Mouse (Mus musculus): ENCODE measurements at regions not wholly inside any gene's neighbourhood (a gene's known extent, or its start where the extent isn't known, plus 50 kb on each side); places are given as distances from the start of the nearest gene placed in this dataset.

GRCm38 (mm10) chr4:31468306-31468705 lies 495.6 kb upstream of the Map3k7 start:
- WGBS = 80% methylated on average over 9 of the region's 9 CpGs
- Histone ChIP-seq H3K27ac (replicated peaks; ENCODE audit: low read depth, low read length) (no peak overlapping the region), H3K4me3 (replicated peaks; ENCODE audit: low read depth, low read length) (no peak overlapping the region), H3K4me1 (ENCODE audit: control insufficient read depth, insufficient read depth, low read length) (no peaks in the 10 kb centered on the region), H3K36me3 (ENCODE audit: control insufficient read depth, insufficient read depth, low read length) (no peaks in the 10 kb centered on the region), H3K4me2 (ENCODE audit: low read length) (no peak overlapping the region), H3K9me3 (ENCODE audit: control insufficient read depth, low read length) (no peaks in the 10 kb centered on the region), H3K9ac (replicated peaks; ENCODE audit: low read length) (no peak overlapping the region), H3K27me3 (ENCODE audit: control insufficient read depth, insufficient read depth, low read length) (no peaks in the 10 kb centered on the region)
- ATAC-seq (ENCODE audit: low FRiP score, low TSS enrichment) (no peak), DNase-seq (no peak)

- DNase-seq (no peak), ATAC-seq (ENCODE audit: low FRiP score, low TSS enrichment) (no peak)
- Histone ChIP-seq H3K4me2 (ENCODE audit: low read length) (no peak overlapping the region), H3K9ac (replicated peaks; ENCODE audit: low read length) (no peak overlapping the region), H3K4me3 (replicated peaks; ENCODE audit: low read depth, low read length) (no peak overlapping the region), H3K9me3 (ENCODE audit: control insufficient read depth, low read length) (no peaks in the 10 kb centered on the region), H3K27me3 (ENCODE audit: control insufficient read depth, insufficient read depth, low read length) (no peaks in the 10 kb centered on the region), H3K4me1 (ENCODE audit: control insufficient read depth, insufficient read depth, low read length) (no peaks in the 10 kb centered on the region), H3K27ac (replicated peaks; ENCODE audit: low read depth, low read length) (no peak overlapping the region), H3K36me3 (ENCODE audit: control insufficient read depth, insufficient read depth, low read length) (no peaks in the 10 kb centered on the region)
- WGBS = 87% methylated on average over 4 of the region's 4 CpGs
Measured at GRCm38 (mm10) chr4:31469803-31470202, 494.1 kb upstream of the Map3k7 start.

DNA sequence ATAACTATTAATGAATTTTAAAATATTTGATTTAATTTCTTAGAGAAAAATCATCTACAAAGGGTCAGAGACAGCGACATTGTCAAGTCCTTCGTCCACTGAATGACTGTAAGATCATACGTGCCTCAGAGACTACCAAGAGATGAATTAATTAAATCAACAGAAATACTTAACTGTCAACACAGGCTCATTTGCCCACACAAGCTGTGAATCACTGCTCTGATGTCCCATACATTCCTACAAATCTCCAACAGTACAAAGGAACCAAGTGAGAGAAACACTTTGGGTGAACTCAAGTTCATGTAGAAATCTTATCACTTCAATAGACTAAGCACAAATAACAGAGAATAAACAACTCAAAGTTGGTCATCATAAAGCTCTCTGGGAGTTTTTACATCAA lies 471.4 kb upstream of the Map3k7 start:
- WGBS = 76% methylated on average over 3 of the region's 3 CpGs
- no peaks in the 10 kb centered on the region for H3K4me1 ChIP-seq (ENCODE audit: control insufficient read depth, insufficient read depth, low read length)
- H3K36me3 ChIP-seq (ENCODE audit: control insufficient read depth, insufficient read depth, low read length) = no peaks in the 10 kb centered on the region
- no peak overlapping the region for H3K27ac ChIP-seq (replicated peaks; ENCODE audit: low read depth, low read length)
- no peak overlapping the region for H3K4me3 ChIP-seq (replicated peaks; ENCODE audit: low read depth, low read length)
- no peak for DNase-seq
- no peak for ATAC-seq (ENCODE audit: low FRiP score, low TSS enrichment)
- H3K9me3 ChIP-seq (ENCODE audit: control insufficient read depth, low read length) = no peaks in the 10 kb centered on the region
- H3K9ac ChIP-seq (replicated peaks; ENCODE audit: low read length) = no peak overlapping the region
- H3K27me3 ChIP-seq (ENCODE audit: control insufficient read depth, insufficient read depth, low read length) = no peaks in the 10 kb centered on the region
- H3K4me2 ChIP-seq (ENCODE audit: low read length) = no peak overlapping the region

- Histone ChIP-seq H3K9ac (replicated peaks; ENCODE audit: low read length) (no peak overlapping the region), H3K4me1 (ENCODE audit: control insufficient read depth, insufficient read depth, low read length) (no peaks in the 10 kb centered on the region), H3K4me3 (replicated peaks; ENCODE audit: low read depth, low read length) (no peak overlapping the region), H3K4me2 (ENCODE audit: low read length) (no peak overlapping the region), H3K27ac (replicated peaks; ENCODE audit: low read depth, low read length) (no peak overlapping the region), H3K27me3 (ENCODE audit: control insufficient read depth, insufficient read depth, low read length) (no peaks in the 10 kb centered on the region), H3K36me3 (ENCODE audit: control insufficient read depth, insufficient read depth, low read length) (no peaks in the 10 kb centered on the region), H3K9me3 (ENCODE audit: control insufficient read depth, low read length) (no peaks in the 10 kb centered on the region)
- ATAC-seq (ENCODE audit: low FRiP score, low TSS enrichment) = no peak
- 67% methylated on average over 3 of the region's 3 CpGs for WGBS
- DNase-seq = peak; percentile 8
Measured at GRCm38 (mm10) chr4:31493087-31493511, 470.8 kb upstream of the Map3k7 start.

DNA sequence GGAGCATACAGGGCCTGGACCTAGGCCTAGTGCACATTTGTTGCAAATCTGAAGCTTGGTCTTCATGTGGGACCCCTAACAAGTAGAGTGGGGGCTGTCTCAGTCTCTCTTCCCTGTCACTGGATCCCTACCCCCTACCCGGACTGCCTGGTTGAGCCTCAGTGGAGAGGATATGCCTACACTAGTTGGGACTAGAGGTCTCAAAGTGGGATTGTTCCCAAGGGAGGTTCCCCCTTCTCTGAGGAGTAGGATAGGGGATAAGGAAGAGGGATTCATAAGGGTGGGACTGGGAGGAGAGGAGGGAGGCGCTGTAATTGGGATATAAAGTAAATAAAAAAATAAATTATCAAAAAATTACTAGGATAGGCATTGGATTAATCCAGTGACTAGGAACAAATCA lies 464.0 kb upstream of the Map3k7 start:
- Histone ChIP-seq H3K4me2 (ENCODE audit: low read length) (no peak overlapping the region), H3K36me3 (ENCODE audit: control insufficient read depth, insufficient read depth, low read length) (no peaks in the 10 kb centered on the region), H3K27ac (replicated peaks; ENCODE audit: low read depth, low read length) (no peak overlapping the region), H3K27me3 (ENCODE audit: control insufficient read depth, insufficient read depth, low read length) (no peaks in the 10 kb centered on the region), H3K9me3 (ENCODE audit: control insufficient read depth, low read length) (no peaks in the 10 kb centered on the region), H3K9ac (replicated peaks; ENCODE audit: low read length) (no peak overlapping the region), H3K4me1 (ENCODE audit: control insufficient read depth, insufficient read depth, low read length) (no peaks in the 10 kb centered on the region), H3K4me3 (replicated peaks; ENCODE audit: low read depth, low read length) (no peak overlapping the region)
- DNase-seq (no peak), ATAC-seq (ENCODE audit: low FRiP score, low TSS enrichment) (no peak)
- 98% methylated on average over 2 of the region's 2 CpGs for WGBS

DNA sequence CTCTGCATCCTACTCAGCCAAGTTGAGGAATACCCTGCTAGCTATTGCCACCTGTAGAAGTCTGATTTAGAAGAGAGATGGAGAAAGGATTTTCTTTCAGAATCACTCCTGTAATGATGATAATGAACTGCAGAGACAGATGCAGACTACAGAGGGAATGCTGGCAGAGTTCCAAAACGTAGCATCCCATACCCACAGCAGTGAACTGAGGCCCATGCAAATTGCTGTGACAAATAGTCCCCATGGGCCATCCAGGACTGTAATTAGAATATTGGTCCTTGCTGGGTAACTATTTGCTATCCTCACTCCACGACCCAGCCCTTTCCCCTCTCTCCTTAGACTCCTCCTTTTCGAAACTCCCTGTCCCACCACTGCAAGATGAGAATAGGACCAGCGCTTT lies 463.5 kb upstream of the Map3k7 start:
- DNase-seq = peak; percentile 63
- no peaks in the 10 kb centered on the region for H3K4me1 ChIP-seq (ENCODE audit: control insufficient read depth, insufficient read depth, low read length)
- no peak overlapping the region for H3K27ac ChIP-seq (replicated peaks; ENCODE audit: low read depth, low read length)
- no peak for ATAC-seq (ENCODE audit: low FRiP score, low TSS enrichment)
- H3K4me3 ChIP-seq (replicated peaks; ENCODE audit: low read depth, low read length) = no peak overlapping the region
- no peaks in the 10 kb centered on the region for H3K36me3 ChIP-seq (ENCODE audit: control insufficient read depth, insufficient read depth, low read length)
- 65% methylated on average over 4 of the region's 4 CpGs for WGBS
- no peak overlapping the region for H3K4me2 ChIP-seq (ENCODE audit: low read length)
- H3K9me3 ChIP-seq (ENCODE audit: control insufficient read depth, low read length) = no peaks in the 10 kb centered on the region
- H3K27me3 ChIP-seq (ENCODE audit: control insufficient read depth, insufficient read depth, low read length) = no peaks in the 10 kb centered on the region
- H3K9ac ChIP-seq (replicated peaks; ENCODE audit: low read length) = no peak overlapping the region

DNA sequence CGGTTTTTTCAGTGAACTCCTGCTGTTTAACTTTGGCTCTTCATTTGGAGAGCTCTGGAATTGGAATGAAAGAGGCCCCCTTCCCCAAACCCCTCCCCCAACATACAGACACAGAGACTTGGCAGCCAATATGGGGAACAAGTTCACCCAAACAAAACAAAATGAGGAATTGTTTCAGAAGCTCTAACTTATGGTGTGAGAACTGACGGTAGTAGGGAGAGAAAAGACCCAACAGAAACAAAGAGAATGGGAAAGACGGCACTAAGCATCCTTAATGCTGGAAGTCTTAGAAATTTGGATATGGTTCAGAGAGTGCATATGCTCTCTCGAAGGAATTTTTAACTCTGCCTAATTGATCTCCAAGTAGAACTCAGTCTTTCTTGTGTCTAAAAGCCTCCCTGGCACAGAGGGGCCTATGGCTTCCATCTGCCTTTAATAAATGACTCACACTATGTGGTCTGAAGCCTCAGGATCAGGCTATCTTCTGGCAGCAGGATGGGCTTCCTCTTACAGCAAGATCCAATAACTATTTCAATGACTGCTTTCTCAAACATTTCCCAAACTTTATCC lies 438.2 kb upstream of the Map3k7 start:
- H3K36me3 ChIP-seq (ENCODE audit: control insufficient read depth, insufficient read depth, low read length) = no peaks in the 10 kb centered on the region
- H3K4me2 ChIP-seq (ENCODE audit: low read length) = no peak overlapping the region
- H3K9ac ChIP-seq (replicated peaks; ENCODE audit: low read length) = no peak overlapping the region
- WGBS = 64% methylated on average over 4 of the region's 4 CpGs
- no peaks in the 10 kb centered on the region for H3K27me3 ChIP-seq (ENCODE audit: control insufficient read depth, insufficient read depth, low read length)
- ATAC-seq (ENCODE audit: low FRiP score, low TSS enrichment) (no peak), DNase-seq (no peak)
- H3K27ac ChIP-seq (replicated peaks; ENCODE audit: low read depth, low read length) = no peak overlapping the region
- H3K9me3 ChIP-seq (ENCODE audit: control insufficient read depth, low read length) = no peaks in the 10 kb centered on the region
- no peak overlapping the region for H3K4me3 ChIP-seq (replicated peaks; ENCODE audit: low read depth, low read length)
- H3K4me1 ChIP-seq (ENCODE audit: control insufficient read depth, insufficient read depth, low read length) = no peaks in the 10 kb centered on the region

GRCm38 (mm10) chr4:31536811-31537210 lies 427.1 kb upstream of the Map3k7 start:
- Histone ChIP-seq H3K27ac (replicated peaks; ENCODE audit: low read depth, low read length) (no peak overlapping the region), H3K27me3 (ENCODE audit: control insufficient read depth, insufficient read depth, low read length) (no peaks in the 10 kb centered on the region), H3K9me3 (ENCODE audit: control insufficient read depth, low read length) (no peaks in the 10 kb centered on the region), H3K36me3 (ENCODE audit: control insufficient read depth, insufficient read depth, low read length) (no peaks in the 10 kb centered on the region), H3K9ac (replicated peaks; ENCODE audit: low read length) (no peak overlapping the region), H3K4me3 (replicated peaks; ENCODE audit: low read depth, low read length) (no peak overlapping the region), H3K4me1 (ENCODE audit: control insufficient read depth, insufficient read depth, low read length) (no peaks in the 10 kb centered on the region), H3K4me2 (ENCODE audit: low read length) (no peak overlapping the region)
- WGBS = 71% methylated on average over 1 of the region's 1 CpGs
- ATAC-seq (ENCODE audit: low FRiP score, low TSS enrichment) = no peak
- DNase-seq = no peak

- H3K27me3 ChIP-seq (ENCODE audit: control insufficient read depth, insufficient read depth, low read length) = no peaks in the 10 kb centered on the region
- H3K4me2 ChIP-seq (ENCODE audit: low read length) = no peak overlapping the region
- no peak overlapping the region for H3K27ac ChIP-seq (replicated peaks; ENCODE audit: low read depth, low read length)
- H3K36me3 ChIP-seq (ENCODE audit: control insufficient read depth, insufficient read depth, low read length) = no peaks in the 10 kb centered on the region
- no peak overlapping the region for H3K4me3 ChIP-seq (replicated peaks; ENCODE audit: low read depth, low read length)
- H3K9ac ChIP-seq (replicated peaks; ENCODE audit: low read length) = no peak overlapping the region
- H3K9me3 ChIP-seq (ENCODE audit: control insufficient read depth, low read length) = no peaks in the 10 kb centered on the region
- DNase-seq (no peak), ATAC-seq (ENCODE audit: low FRiP score, low TSS enrichment) (no peak)
- 91% methylated on average over 16 of the region's 16 CpGs for WGBS
- H3K4me1 ChIP-seq (ENCODE audit: control insufficient read depth, insufficient read depth, low read length) = no peaks in the 10 kb centered on the region
Measured at GRCm38 (mm10) chr4:31553780-31554394, 410.0 kb upstream of the Map3k7 start.

Measured in midbrain, embryonic 14.5 days (tissue).